Mouse (Mus musculus): ENCODE results near the gene Tox2. TPM values are rescaled to one million over a fixed set of nuclear protein-coding genes. Genes with fewer than 3 reads are reported as not detected.

Tox2 gene
- total RNA-seq, 1 experiment: 0.36 TPM

GRCm38 (mm10) chr2:163205737-163206490, 3.0 kb downstream of the Tox2 start:
- no peaks in the 10 kb centered on the region for H3K36me3 ChIP-seq (ENCODE audit: control insufficient read depth, insufficient read depth, low read length, poor library complexity, severe bottlenecking)
- H3K4me1 ChIP-seq (ENCODE audit: control insufficient read depth in 2 of 2, insufficient read depth in 2 of 2, low read length in 2 of 2, poor library complexity in 1 of 2): peaks cover 0 to 10% of the 10 kb centered on the region in 2 experiments; a peak in 1 of 4 replicates
- no peak overlapping the region for H3K4me3 ChIP-seq (ENCODE audit: insufficient read depth in 1 of 2, low read depth in 1 of 2, low read length in 2 of 2, poor library complexity in 1 of 2, severe bottlenecking in 1 of 2)
- no peak overlapping the region for H3K27ac ChIP-seq (ENCODE audit: insufficient read depth, low read depth, low read length, poor library complexity, severe bottlenecking)
- TF ChIP-seq MAFK (IDR thresholded peaks at IDR 0.05; ENCODE audit: insufficient read depth, low read depth, low read length): no peak
- TF ChIP-seq ZNF384 (IDR thresholded peaks at IDR 0.05; ENCODE audit: low read depth, low read length): no peak
- TF ChIP-seq CHD2 (IDR thresholded peaks at IDR 0.05; ENCODE audit: low read depth, low read length): no peak
- no peak for TF ChIP-seq ZC3H11A (IDR thresholded peaks at IDR 0.05; ENCODE audit: borderline replicate concordance, low read depth, low read length)
- TF ChIP-seq HCFC1 (IDR thresholded peaks at IDR 0.05; ENCODE audit: borderline replicate concordance, insufficient read depth, low read length): no peak
- H3K9me3 ChIP-seq (ENCODE audit: control insufficient read depth, insufficient read depth, low read depth, low read length): no peaks in the 10 kb centered on the region
- in situ Hi-C loops (cut with MboI; ENCODE audit: low sequenced_read_pairs in 2 of 2, unreplicated experiment in 2 of 2): loop anchor here in 1 of 2 experiments (5.0 kb wide), 1 partner anchor 126 kb away; no protein-coding TSS in a partner anchor
- no peak overlapping the region for H3K9ac ChIP-seq (ENCODE audit: insufficient read depth, low read depth, low read length, poor library complexity, severe bottlenecking)
- no peak for DNase-seq (ENCODE audit: low read depth, low spot score)

- no peak overlapping the region for H3K27ac ChIP-seq (ENCODE audit: insufficient read depth, low read depth, low read length, poor library complexity, severe bottlenecking)
- in situ Hi-C loops (cut with MboI; ENCODE audit: low sequenced_read_pairs in 2 of 2, unreplicated experiment in 2 of 2): loop anchor here in 1 of 2 experiments (5.0 kb wide), 1 partner anchor 125 kb away; no protein-coding TSS in a partner anchor
- H3K4me3 ChIP-seq (ENCODE audit: insufficient read depth in 1 of 2, low read depth in 1 of 2, low read length in 2 of 2, poor library complexity in 1 of 2, severe bottlenecking in 1 of 2): no peak overlapping the region
- H3K9me3 ChIP-seq (ENCODE audit: control insufficient read depth, insufficient read depth, low read depth, low read length): no peaks in the 10 kb centered on the region
- H3K4me1 ChIP-seq (ENCODE audit: control insufficient read depth in 2 of 2, insufficient read depth in 2 of 2, low read length in 2 of 2, poor library complexity in 1 of 2): peaks cover 0 to 10% of the 10 kb centered on the region in 2 experiments; a peak in 1 of 4 replicates
- TF ChIP-seq ZC3H11A (IDR thresholded peaks at IDR 0.05; ENCODE audit: borderline replicate concordance, low read depth, low read length): peak; percentile 64; the same call in 1 of the 2 replicates
- TF ChIP-seq MAFK (IDR thresholded peaks at IDR 0.05; ENCODE audit: insufficient read depth, low read depth, low read length): no peak
- H3K9ac ChIP-seq (ENCODE audit: insufficient read depth, low read depth, low read length, poor library complexity, severe bottlenecking): no peak overlapping the region
- H3K36me3 ChIP-seq (ENCODE audit: control insufficient read depth, insufficient read depth, low read length, poor library complexity, severe bottlenecking): no peaks in the 10 kb centered on the region
- peak; percentile 52 for DNase-seq (ENCODE audit: low read depth, low spot score)
Measured at GRCm38 (mm10) chr2:163207315-163207714, 4.4 kb downstream of the Tox2 start.

DNA sequence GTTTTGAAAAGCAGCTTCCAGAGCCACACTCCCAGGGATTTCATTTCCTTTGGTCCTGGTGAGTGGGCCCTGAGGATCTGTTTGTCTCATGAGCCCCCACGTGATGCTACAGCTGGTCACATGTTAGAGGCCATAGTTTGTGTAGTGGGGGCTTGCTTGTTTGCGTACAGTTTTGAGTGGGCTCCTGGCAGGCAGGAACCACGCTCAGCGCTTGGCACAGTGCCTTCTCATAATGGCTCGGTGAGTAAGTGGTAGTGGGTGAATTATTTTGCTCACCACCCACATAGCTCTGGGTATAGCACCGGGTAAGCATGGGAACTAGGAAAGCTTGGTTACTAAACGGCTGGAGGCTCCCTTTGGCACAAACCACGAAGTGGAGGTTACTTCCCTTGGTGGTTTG, 6.2 kb downstream of the Tox2 start:
- no peaks in the 10 kb centered on the region for H3K9me3 ChIP-seq (ENCODE audit: control insufficient read depth, insufficient read depth, low read depth, low read length)
- TF ChIP-seq MAFK (IDR thresholded peaks at IDR 0.05; ENCODE audit: insufficient read depth, low read depth, low read length): no peak
- TF ChIP-seq ZC3H11A (IDR thresholded peaks at IDR 0.05; ENCODE audit: borderline replicate concordance, low read depth, low read length): no peak
- no peak for TF ChIP-seq HCFC1 (IDR thresholded peaks at IDR 0.05; ENCODE audit: borderline replicate concordance, insufficient read depth, low read length)
- no peak for TF ChIP-seq CHD2 (IDR thresholded peaks at IDR 0.05; ENCODE audit: low read depth, low read length)
- TF ChIP-seq ZNF384 (IDR thresholded peaks at IDR 0.05; ENCODE audit: low read depth, low read length): no peak
- peaks cover 0 to 4% of the 10 kb centered on the region in 2 experiments; a peak in 1 of 4 replicates for H3K4me1 ChIP-seq (ENCODE audit: control insufficient read depth in 2 of 2, insufficient read depth in 2 of 2, low read length in 2 of 2, poor library complexity in 1 of 2)
- no peak for DNase-seq (ENCODE audit: low read depth, low spot score)
- no peak overlapping the region for H3K9ac ChIP-seq (ENCODE audit: insufficient read depth, low read depth, low read length, poor library complexity, severe bottlenecking)
- no peak overlapping the region for H3K27ac ChIP-seq (ENCODE audit: insufficient read depth, low read depth, low read length, poor library complexity, severe bottlenecking)
- in situ Hi-C loops (cut with MboI; ENCODE audit: low sequenced_read_pairs in 2 of 2, unreplicated experiment in 2 of 2): loop anchor here in 1 of 2 experiments (5.0 kb wide), 1 partner anchor 123 kb away; no protein-coding TSS in a partner anchor
- H3K36me3 ChIP-seq (ENCODE audit: control insufficient read depth, insufficient read depth, low read length, poor library complexity, severe bottlenecking): no peaks in the 10 kb centered on the region
- H3K4me3 ChIP-seq (ENCODE audit: insufficient read depth in 1 of 2, low read depth in 1 of 2, low read length in 2 of 2, poor library complexity in 1 of 2, severe bottlenecking in 1 of 2): no peak overlapping the region

DNA sequence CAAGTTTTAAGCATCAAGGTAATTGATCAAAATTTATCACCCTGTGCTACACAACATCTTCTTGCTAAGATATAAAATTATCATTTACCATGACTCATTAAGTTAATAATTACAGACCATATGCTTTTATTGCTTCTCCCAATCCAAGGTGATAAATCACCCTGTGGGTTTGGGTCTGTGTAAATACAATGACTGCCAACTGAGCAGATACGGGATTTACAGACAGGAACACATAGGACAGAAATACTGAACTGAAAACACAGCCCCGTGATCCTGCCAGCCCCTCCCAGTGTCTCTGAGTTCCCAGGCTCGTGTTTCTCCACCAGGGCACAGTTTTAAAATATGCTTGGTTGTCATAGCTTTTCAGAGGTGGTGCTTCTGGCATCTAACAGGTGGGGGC, 10.2 kb downstream of the Tox2 start:
- H3K9me3 ChIP-seq (ENCODE audit: control insufficient read depth, insufficient read depth, low read depth, low read length): no peaks in the 10 kb centered on the region
- TF ChIP-seq ZC3H11A (IDR thresholded peaks at IDR 0.05; ENCODE audit: borderline replicate concordance, low read depth, low read length): no peak
- TF ChIP-seq ZNF384 (IDR thresholded peaks at IDR 0.05; ENCODE audit: low read depth, low read length): no peak
- no peak for TF ChIP-seq CHD2 (IDR thresholded peaks at IDR 0.05; ENCODE audit: low read depth, low read length)
- no peak for TF ChIP-seq MAFK (IDR thresholded peaks at IDR 0.05; ENCODE audit: insufficient read depth, low read depth, low read length)
- no peak for TF ChIP-seq HCFC1 (IDR thresholded peaks at IDR 0.05; ENCODE audit: borderline replicate concordance, insufficient read depth, low read length)
- no peak overlapping the region for H3K27ac ChIP-seq (ENCODE audit: insufficient read depth, low read depth, low read length, poor library complexity, severe bottlenecking)
- no peak for DNase-seq (ENCODE audit: low read depth, low spot score)
- no peak overlapping the region for H3K9ac ChIP-seq (ENCODE audit: insufficient read depth, low read depth, low read length, poor library complexity, severe bottlenecking)
- no peak overlapping the region for H3K4me3 ChIP-seq (ENCODE audit: insufficient read depth in 1 of 2, low read depth in 1 of 2, low read length in 2 of 2, poor library complexity in 1 of 2, severe bottlenecking in 1 of 2)
- in situ Hi-C loops (cut with MboI; ENCODE audit: low sequenced_read_pairs in 2 of 2, unreplicated experiment in 2 of 2): no loop called here
- no peaks in the 10 kb centered on the region for H3K36me3 ChIP-seq (ENCODE audit: control insufficient read depth, insufficient read depth, low read length, poor library complexity, severe bottlenecking)
- H3K4me1 ChIP-seq (ENCODE audit: control insufficient read depth in 2 of 2, insufficient read depth in 2 of 2, low read length in 2 of 2, poor library complexity in 1 of 2): no peaks in the 10 kb centered on the region

All from ES-E14 (cell line).